Comparison of ENCODE assay signal across 8 mouse cellular contexts in genomic region chr11:70239541-70240279, GRCm38 (mm10). TPM values are rescaled to one million over a fixed set of nuclear protein-coding genes. Genes with fewer than 3 reads are reported as not detected.
DNase-seq lines count a peak whose midpoint lies in the region; ATAC-seq and TF ChIP-seq lines count a peak whose summit lies in the region.

Gene Gm21988, minus strand, starts transcription at chr11:70239830.
Gene Rnasek, minus strand, starts transcription at chr11:70239842.

- peaks cover 5% of the 10 kb centered on the region; the same call in 1 of the 2 replicates for H3K36me3 ChIP-seq in forebrain, embryonic 11.5 days (ENCODE audit: control insufficient read depth, insufficient read depth, low read length)
- no peaks in the 10 kb centered on the region for H3K36me3 ChIP-seq in liver, embryonic 16.5 days (ENCODE audit: control insufficient read depth, insufficient read depth)
- peaks cover 12% of the 10 kb centered on the region for H3K36me3 ChIP-seq in neural tube, embryonic 12.5 days
- H3K36me3 ChIP-seq in stomach, postnatal 0 days (ENCODE audit: control insufficient read depth, insufficient read depth, low read length), result no peaks in the 10 kb centered on the region

- peak within 1 kb of the TSS; percentile 95 for H3K4me2 ChIP-seq in forebrain, embryonic 11.5 days (ENCODE audit: low read depth, low read length, severe bottlenecking)
- peak within 1 kb of the TSS; percentile 87 for H3K4me2 ChIP-seq in liver, embryonic 16.5 days (ENCODE audit: low read depth, low read length)
- peak within 1 kb of the TSS; percentile 95 for H3K4me2 ChIP-seq in neural tube, embryonic 12.5 days (replicated peaks)
- peak within 1 kb of the TSS; percentile 90 for H3K4me2 ChIP-seq in stomach, postnatal 0 days (replicated peaks; ENCODE audit: low read depth)

- intact Hi-C loops in heart, postnatal 10 days (cut with DNase I), result loop anchor here (5.0 kb wide), 1 partner anchor 143 kb away; no protein-coding TSS in a partner anchor

- H3K4me1 ChIP-seq in brown adipose tissue, adult 24 weeks (ENCODE audit: control insufficient read depth, insufficient read depth, insufficient read length, low read length), result peaks cover 2% of the 10 kb centered on the region; the same call in 1 of the 2 replicates
- peaks cover 14% of the 10 kb centered on the region for H3K4me1 ChIP-seq in forebrain, embryonic 11.5 days (replicated peaks; ENCODE audit: control insufficient read depth, insufficient read depth, low read length)
- H3K4me1 ChIP-seq in liver, embryonic 16.5 days (ENCODE audit: control insufficient read depth, low read depth, low read length), result peaks cover 31% of the 10 kb centered on the region
- H3K4me1 ChIP-seq in neural tube, embryonic 12.5 days, result peaks cover 23% of the 10 kb centered on the region
- peaks cover 4% of the 10 kb centered on the region; the same call in 1 of the 2 replicates for H3K4me1 ChIP-seq in stomach, postnatal 0 days (replicated peaks; ENCODE audit: control insufficient read depth, insufficient read depth)

- peak within 1 kb of the TSS; percentile 97 for H3K27ac ChIP-seq in brown adipose tissue, adult 24 weeks (replicated peaks; ENCODE audit: low read depth, low read length)
- peak within 1 kb of the TSS; percentile 57; the same call in 1 of the 2 replicates for H3K27ac ChIP-seq in forebrain, embryonic 11.5 days (ENCODE audit: low read depth, low read length)
- H3K27ac ChIP-seq in liver, embryonic 16.5 days (ENCODE audit: low read length), result peak within 1 kb of the TSS; percentile 95
- peak within 1 kb of the TSS; percentile 57; the same call in 1 of the 2 replicates for H3K27ac ChIP-seq in neural tube, embryonic 12.5 days
- H3K27ac ChIP-seq in stomach, postnatal 0 days (replicated peaks), result peak within 1 kb of the TSS; percentile 96

- TF ChIP-seq EP300 in stomach, postnatal 0 days (optimal IDR thresholded peaks at IDR 0.05), result no peak

- no peaks in the 10 kb centered on the region for H3K9me3 ChIP-seq in forebrain, embryonic 11.5 days (ENCODE audit: control insufficient read depth, low read length)
- H3K9me3 ChIP-seq in liver, embryonic 16.5 days (replicated peaks; ENCODE audit: control insufficient read depth, low read length), result no peaks in the 10 kb centered on the region
- H3K9me3 ChIP-seq in neural tube, embryonic 12.5 days, result no peaks in the 10 kb centered on the region
- no peaks in the 10 kb centered on the region for H3K9me3 ChIP-seq in stomach, postnatal 0 days (ENCODE audit: control insufficient read depth, low read length)

- peak; percentile 44 for ATAC-seq in forebrain, embryonic 11.5 days (replicated peaks; ENCODE audit: low FRiP score)
- peak; percentile 22 for ATAC-seq in liver, embryonic 16.5 days (ENCODE audit: low read depth)
- peak; percentile 28 for ATAC-seq in neural tube, embryonic 12.5 days (ENCODE audit: low FRiP score, low read depth)
- ATAC-seq in stomach, postnatal 0 days (ENCODE audit: low FRiP score, low TSS enrichment), result peak; percentile 58

- DNase-seq in CD8-positive naive resting alpha-beta T cell, adult 2 months (ENCODE audit: low read depth in 2 of 2, low spot score in 2 of 2), result peak; percentile 66 to 82
- DNase-seq in forebrain, embryonic 11.5 days (ENCODE audit: low spot score), result peak; percentile 88
- DNase-seq in heart, postnatal 10 days, result peak; percentile 90 to 92
- DNase-seq in kidney, postnatal 4 days, result peak; percentile 76 to 88
- DNase-seq in stomach, postnatal 0 days (ENCODE audit: low spot score), result peak; percentile 87

- no peak for TF ChIP-seq CTCF in stomach, postnatal 0 days (IDR thresholded peaks at IDR 0.05; ENCODE audit: low read depth)

- H3K4me3 ChIP-seq in brown adipose tissue, adult 24 weeks (ENCODE audit: insufficient read depth, low read depth, low read length), result peak within 1 kb of the TSS; percentile 91
- H3K4me3 ChIP-seq in forebrain, embryonic 11.5 days (ENCODE audit: low read depth, low read length), result peak within 1 kb of the TSS; percentile 83
- peak within 1 kb of the TSS; percentile 96 for H3K4me3 ChIP-seq in liver, embryonic 16.5 days (ENCODE audit: low read depth, low read length)
- H3K4me3 ChIP-seq in neural tube, embryonic 12.5 days, result peak within 1 kb of the TSS; percentile 91
- peak within 1 kb of the TSS; percentile 93 for H3K4me3 ChIP-seq in stomach, postnatal 0 days (ENCODE audit: low read depth, low read length)

- H3K27me3 ChIP-seq in forebrain, embryonic 11.5 days (ENCODE audit: control insufficient read depth, insufficient read depth, low read length), result no peaks in the 10 kb centered on the region
- no peaks in the 10 kb centered on the region for H3K27me3 ChIP-seq in liver, embryonic 16.5 days (ENCODE audit: control insufficient read depth, insufficient read depth, low read depth, low read length)
- 0 out of 2 replicates have a peak, but pooled peaks cover 2% of the 10 kb centered on the region for H3K27me3 ChIP-seq in neural tube, embryonic 12.5 days (replicated peaks)
- H3K27me3 ChIP-seq in stomach, postnatal 0 days (ENCODE audit: control insufficient read depth, insufficient read depth, low read length), result no peaks in the 10 kb centered on the region

- under 1% methylated on average over 31 of the region's 35 CpGs for WGBS in forebrain, embryonic 11.5 days
- WGBS in liver, embryonic 16.5 days (ENCODE audit: insufficient replicate concordance), result under 1% methylated on average over 26 of the region's 35 CpGs
- under 1% methylated on average over 35 of the region's 35 CpGs for WGBS in neural tube, embryonic 12.5 days
- WGBS in stomach, postnatal 0 days, result under 1% methylated on average over 28 of the region's 35 CpGs

- H3K9ac ChIP-seq in forebrain, embryonic 11.5 days (ENCODE audit: low read length), result peak within 1 kb of the TSS; percentile 86
- peak within 1 kb of the TSS; percentile 97 for H3K9ac ChIP-seq in liver, embryonic 16.5 days (ENCODE audit: low read depth, low read length)
- H3K9ac ChIP-seq in neural tube, embryonic 12.5 days, result peak within 1 kb of the TSS; percentile 83
- peak within 1 kb of the TSS; percentile 94 for H3K9ac ChIP-seq in stomach, postnatal 0 days (ENCODE audit: low read length)

RNA-seq across cellular contexts. Expression of gene Gm21988, which starts in this region (rescaled TPM):
- polyA plus RNA-seq in brown adipose tissue, adult 24 weeks (2012; ENCODE audit: insufficient read depth, insufficient read length, missing spikeins), result 4.0 and 4.8 TPM in 2 replicates
- 9.8 and 9.9 TPM in 2 replicates for polyA plus RNA-seq in forebrain, embryonic 11.5 days (2014; fragmentation: Nextera tagmentation; extraction: Ambion mirVana)
- 1 to 10 TPM; 3.3 to 3.4 TPM for total RNA-seq in heart, postnatal 10 days (2021)
- polyA plus RNA-seq in liver, embryonic 16.5 days (2015; fragmentation: Nextera tagmentation; extraction: Ambion mirVana), result 3.4 and 4.3 TPM in 2 replicates
- polyA plus RNA-seq in neural tube, embryonic 12.5 days (2016; fragmentation: Nextera tagmentation; extraction: Ambion mirVana), result 14.4 and 15.2 TPM in 2 replicates
- polyA plus RNA-seq in stomach, postnatal 0 days (2015; fragmentation: Nextera tagmentation; extraction: Ambion mirVana), result 7.5 and 10.1 TPM in 2 replicates

RNA-seq across cellular contexts. Expression of gene Rnasek, which starts in this region (rescaled TPM):
- 214 and 232 TPM in 2 replicates for polyA plus RNA-seq in brown adipose tissue, adult 24 weeks (2012; ENCODE audit: insufficient read depth, insufficient read length, missing spikeins)
- polyA plus RNA-seq in forebrain, embryonic 11.5 days (2014; fragmentation: Nextera tagmentation; extraction: Ambion mirVana), result 97.8 and 110 TPM in 2 replicates
- 100 to 1,000 TPM in 1 of 2 experiments, 10 to 100 TPM in 1; 96.4 to 102 TPM for total RNA-seq in heart, postnatal 10 days (2021)
- polyA plus RNA-seq in liver, embryonic 16.5 days (2015; fragmentation: Nextera tagmentation; extraction: Ambion mirVana), result 146 and 159 TPM in 2 replicates
- 231 and 245 TPM in 2 replicates for polyA plus RNA-seq in neural tube, embryonic 12.5 days (2016; fragmentation: Nextera tagmentation; extraction: Ambion mirVana)
- polyA plus RNA-seq in stomach, postnatal 0 days (2015; fragmentation: Nextera tagmentation; extraction: Ambion mirVana), result 317 and 326 TPM in 2 replicates

Comparison
In these comparisons a context has a peak if more than half of its experiments do, and no peak if none do; other contexts are left out.
1. Peak in every context shown above with its lines: DNase-seq, ATAC-seq, H3K4me3 ChIP-seq and H3K27ac ChIP-seq.